Comparison of ENCODE assay signal across 7 mouse cellular contexts in the genomic region with DNA sequence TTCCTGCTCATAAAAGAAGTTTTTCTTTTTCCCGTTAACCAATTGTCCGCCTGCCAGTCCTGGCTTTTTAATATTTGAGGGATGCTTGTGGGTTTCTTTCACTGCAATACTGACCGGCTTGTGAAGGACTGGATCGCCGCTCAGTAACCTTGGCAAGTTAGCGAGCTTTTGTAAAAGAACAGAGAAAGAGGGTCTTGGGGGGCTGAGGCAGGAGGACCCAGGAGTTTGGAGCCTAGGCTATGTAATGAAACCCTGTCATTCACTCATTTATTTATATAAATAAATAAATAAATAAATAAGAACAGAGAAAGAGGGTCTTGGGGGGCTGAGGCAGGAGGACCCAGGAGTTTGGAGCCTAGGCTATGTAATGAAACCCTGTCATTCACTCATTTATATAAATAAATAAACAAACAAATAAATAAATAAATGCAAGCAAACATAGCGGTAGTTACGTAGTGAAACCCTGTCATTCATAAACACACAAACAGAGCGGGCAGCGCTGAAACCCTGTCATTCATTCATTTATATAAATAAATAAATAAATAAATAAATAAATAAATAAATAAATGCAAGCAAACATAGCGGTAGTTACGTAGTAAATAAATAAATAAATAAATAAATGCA. TPM values are rescaled to one million over a fixed set of nuclear protein-coding genes. Genes with fewer than 3 reads are reported as not detected.
A peak's percentile ranks its signal among the peaks of the same experiment; 100 is the strongest.
DNase-seq lines count a peak whose midpoint lies in the region; ATAC-seq and TF ChIP-seq lines count a peak whose summit lies in the region.
"Not testable (repeated sequence)": the region's sequence is repeated elsewhere in the genome, so short reads cannot be mapped to it uniquely, and the experiment has no call there.

No protein-coding gene starts in this region.

- peak overlapping the region; percentile 73 for H3K4me3 ChIP-seq in cerebellum, adult 2 months (replicated peaks; ENCODE audit: insufficient read depth, low read depth, low read length)
- H3K4me3 ChIP-seq in forebrain, embryonic 10.5 days = peak overlapping the region; percentile 80
- peak overlapping the region; percentile 72 to 99 for H3K4me3 ChIP-seq in heart, embryonic 14.5 days (ENCODE audit: control insufficient read depth in 1 of 2, insufficient read depth in 1 of 2, low read depth in 1 of 2, low read length in 2 of 2)
- peak overlapping the region; percentile 58 for H3K4me3 ChIP-seq in intestine, embryonic 15.5 days (replicated peaks)
- peak overlapping the region; percentile 67 for H3K4me3 ChIP-seq in limb, embryonic 13.5 days
- peak overlapping the region; percentile 81 for H3K4me3 ChIP-seq in macrophage (ENCODE audit: inconsistent target)
- peak overlapping the region; percentile 70 for H3K4me3 ChIP-seq in neural tube, embryonic 13.5 days

- 0 out of 2 replicates have a peak, but pooled peaks have one; percentile 28 for ATAC-seq in heart, embryonic 14.5 days (ENCODE audit: insufficient number of reproducible peaks, insufficient read depth, low FRiP score, low read depth)
- peak; percentile 79 for ATAC-seq in intestine, embryonic 15.5 days
- peak; percentile 80 for ATAC-seq in limb, embryonic 13.5 days (ENCODE audit: low FRiP score, low read depth)
- peak; percentile 83 for ATAC-seq in neural tube, embryonic 13.5 days (ENCODE audit: low read depth)

- 13% methylated on average over 12 of the region's 12 CpGs for WGBS in cerebellum, adult 2 months
- WGBS in forebrain, embryonic 10.5 days = 16% methylated on average over 12 of the region's 12 CpGs
- WGBS in heart, embryonic 14.5 days = 15% methylated on average over 12 of the region's 12 CpGs
- WGBS in intestine, embryonic 15.5 days = 15% methylated on average over 12 of the region's 12 CpGs
- 11% methylated on average over 12 of the region's 12 CpGs for WGBS in limb, embryonic 13.5 days
- 15% methylated on average over 11 of the region's 12 CpGs for WGBS in macrophage (ENCODE audit: missing documents)
- WGBS in neural tube, embryonic 13.5 days = 19% methylated on average over 12 of the region's 12 CpGs

- not testable (repeated sequence) for TF ChIP-seq POLR2A in cerebellum, adult 2 months (IDR thresholded peaks at IDR 0.05; ENCODE audit: borderline replicate concordance, insufficient read depth, low read length)

- H3K36me3 ChIP-seq in forebrain, embryonic 10.5 days (replicated peaks); intestine, embryonic 15.5 days; limb, embryonic 13.5 days; macrophage (ENCODE audit: inconsistent target); neural tube, embryonic 13.5 days: not testable (repeated sequence)
- peaks cover 12% of the 10 kb centered on the region for H3K36me3 ChIP-seq in heart, embryonic 14.5 days (ENCODE audit: control insufficient read depth, insufficient read depth, low read length)

- peak overlapping the region; percentile 69 for H3K4me2 ChIP-seq in heart, embryonic 14.5 days (ENCODE audit: low read length)
- peak overlapping the region; percentile 60 for H3K4me2 ChIP-seq in intestine, embryonic 15.5 days (replicated peaks)
- peak overlapping the region; percentile 62 for H3K4me2 ChIP-seq in limb, embryonic 13.5 days (replicated peaks)
- H3K4me2 ChIP-seq in neural tube, embryonic 13.5 days = peak overlapping the region; percentile 80

- H3K9ac ChIP-seq in heart, embryonic 14.5 days (ENCODE audit: low read length) = peak overlapping the region; percentile 89
- peak overlapping the region; percentile 42 for H3K9ac ChIP-seq in intestine, embryonic 15.5 days
- peak overlapping the region; percentile 62; the same call in 1 of the 2 replicates for H3K9ac ChIP-seq in limb, embryonic 13.5 days
- H3K9ac ChIP-seq in neural tube, embryonic 13.5 days = peak overlapping the region; percentile 55

- peaks cover 31% of the 10 kb centered on the region for H3K79me2 ChIP-seq in macrophage (ENCODE audit: inconsistent target)

- not testable (repeated sequence) for H3K27ac ChIP-seq in cerebellum, adult 2 months (ENCODE audit: insufficient read depth, low read length)
- peak overlapping the region; percentile 96 for H3K27ac ChIP-seq in forebrain, embryonic 10.5 days
- H3K27ac ChIP-seq in heart, embryonic 14.5 days (replicated peaks in 1 of 2; ENCODE audit: control insufficient read depth in 1 of 2, insufficient read depth in 1 of 2, low read depth in 2 of 2, low read length in 2 of 2) = peak overlapping the region; percentile 78 to 89
- peak overlapping the region; percentile 86 for H3K27ac ChIP-seq in intestine, embryonic 15.5 days
- peak overlapping the region; percentile 72; the same call in 1 of the 2 replicates for H3K27ac ChIP-seq in limb, embryonic 13.5 days
- H3K27ac ChIP-seq in macrophage = peak overlapping the region; percentile 69
- peak overlapping the region; percentile 90 for H3K27ac ChIP-seq in neural tube, embryonic 13.5 days (replicated peaks)

- not testable (repeated sequence) for H3K9me3 ChIP-seq in forebrain, embryonic 10.5 days; heart, embryonic 14.5 days (ENCODE audit: control insufficient read depth, low read length); intestine, embryonic 15.5 days; limb, embryonic 13.5 days; neural tube, embryonic 13.5 days

- DNase-seq in cerebellum, adult 2 months = peak in 1 of 2 experiments; percentile 22
- not testable (repeated sequence) for DNase-seq in forebrain, embryonic 10.5 days (ENCODE audit: extremely low spot score, low spot score)

- not testable (repeated sequence) for TF ChIP-seq CTCF in cerebellum, adult 2 months (IDR thresholded peaks at IDR 0.05; ENCODE audit: borderline replicate concordance, insufficient read depth, low read depth, low read length)

- H3K4me1 ChIP-seq in cerebellum, adult 2 months (ENCODE audit: control insufficient read depth, insufficient read depth, low read length); intestine, embryonic 15.5 days (replicated peaks): not testable (repeated sequence)
- H3K4me1 ChIP-seq in forebrain, embryonic 10.5 days = peaks cover 18% of the 10 kb centered on the region
- peaks cover 0 to 14% of the 10 kb centered on the region in 2 experiments; a peak in 2 of 4 replicates for H3K4me1 ChIP-seq in heart, embryonic 14.5 days (ENCODE audit: control insufficient read depth in 2 of 2, insufficient read depth in 2 of 2, low read length in 2 of 2)
- peaks cover 13% of the 10 kb centered on the region for H3K4me1 ChIP-seq in limb, embryonic 13.5 days
- peaks cover 20% of the 10 kb centered on the region for H3K4me1 ChIP-seq in neural tube, embryonic 13.5 days (replicated peaks)

- H3K27me3 ChIP-seq in cerebellum, adult 2 months (ENCODE audit: control insufficient read depth, insufficient read depth, low read length); forebrain, embryonic 10.5 days (ENCODE audit: poor library complexity, severe bottlenecking); heart, embryonic 14.5 days (ENCODE audit: control insufficient read depth, insufficient read depth, low read length); intestine, embryonic 15.5 days (replicated peaks); limb, embryonic 13.5 days; neural tube, embryonic 13.5 days: not testable (repeated sequence)

RNA-seq across cellular contexts. Expression of a gene that starts 0.4 kb away (rescaled TPM):
- 15.5 and 15.7 TPM in 2 replicates for polyA plus RNA-seq in cerebellum, adult 2 months (2012; rRNA removed)
- 37.1 and 37.9 TPM in 2 replicates for polyA plus RNA-seq in forebrain, embryonic 10.5 days (2016; fragmentation: Nextera tagmentation; extraction: Ambion mirVana)
- 15.3 and 15.5 TPM in 2 replicates for polyA plus RNA-seq in heart, embryonic 14.5 days (2014; fragmentation: Nextera tagmentation; extraction: Ambion mirVana)
- 26.0 and 27.0 TPM in 2 replicates for polyA plus RNA-seq in intestine, embryonic 15.5 days (2015; fragmentation: Nextera tagmentation; extraction: Ambion mirVana)
- polyA plus RNA-seq in limb, embryonic 13.5 days (2015; fragmentation: Nextera tagmentation; extraction: Ambion mirVana) = 29.8 and 31.6 TPM in 2 replicates
- total RNA-seq in macrophage (2018; cell fraction: chromatin; rRNA removed) = 10 to 100 TPM in 14 of 26 experiments, 1 to 10 TPM in 12; 3.8 to 15.8 (median 10.3) TPM
- total RNA-seq in macrophage (2018; cell fraction: cytosol; rRNA removed) = 10 to 100 TPM in 13 of 26 experiments, 1 to 10 TPM in 13; 6.5 to 12.1 (median 10.0) TPM
- 10 to 100 TPM in 16 of 26 experiments, 1 to 10 TPM in 10; 5.5 to 19.8 (median 10.6) TPM for total RNA-seq in macrophage (2018; cell fraction: nucleus; rRNA removed)
- polyA plus RNA-seq in macrophage (2018) = 8.6 to 21.7 TPM (median 12.0 TPM) in 3 replicates
- polyA plus RNA-seq in neural tube, embryonic 13.5 days (2015; fragmentation: Nextera tagmentation; extraction: Ambion mirVana) = 23.2 and 27.6 TPM in 2 replicates

Comparison
In these comparisons a context has a peak if more than half of its experiments do, and no peak if none do; other contexts are left out.
1. ATAC-seq: peak in every context shown above with its lines; median percentile 83 in neural tube, embryonic 13.5 days; 80 in limb, embryonic 13.5 days; 79 in intestine, embryonic 15.5 days; 28 in heart, embryonic 14.5 days.